Mouse (Mus musculus): ENCODE measurements around the gene Qrich1.

Gene Qrich1

GRCm38 (mm10) chr9:108563671-108564070 lies 47.1 kb downstream of the Qrich1 start:
- no peak for DNase-seq (ENCODE audit: low read depth, low spot score)

GRCm38 (mm10) chr9:108564131-108564530 lies 47.5 kb downstream of the Qrich1 start:
- no peak for DNase-seq (ENCODE audit: low read depth, low spot score)

GRCm38 (mm10) chr9:108565881-108566814 lies 49.5 kb downstream of the Qrich1 start:
- no peak for DNase-seq (ENCODE audit: low read depth, low spot score)

- DNase-seq (ENCODE audit: low read depth, low spot score) = peak; percentile 99
Measured at GRCm38 (mm10) chr9:108566815-108567776, 50.5 kb downstream of the Qrich1 start, which contains the start of gene Ndufaf3. TSS of gene Ndufaf3 (minus strand) at chr9:108567434.

- DNase-seq (ENCODE audit: low read depth, low spot score) = peak; percentile 80
Measured at GRCm38 (mm10) chr9:108567931-108568419, 51.4 kb downstream of the Qrich1 start.

- no peak for DNase-seq (ENCODE audit: low read depth, low spot score)
Measured at GRCm38 (mm10) chr9:108568511-108568921, 51.9 kb downstream of the Qrich1 start.

- DNase-seq (ENCODE audit: low read depth, low spot score) = peak; percentile 97
Measured at GRCm38 (mm10) chr9:108569381-108570206, 53.0 kb downstream of the Qrich1 start, which contains the start of gene Dalrd3. TSS of gene Dalrd3 (plus strand) at chr9:108569886.

- peak; percentile 94 for DNase-seq (ENCODE audit: low read depth, low spot score)
Measured at GRCm38 (mm10) chr9:108570207-108570896, 53.7 kb downstream of the Qrich1 start.

GRCm38 (mm10) chr9:108571401-108571973 lies 54.9 kb downstream of the Qrich1 start:
- DNase-seq (ENCODE audit: low read depth, low spot score) = no peak

GRCm38 (mm10) chr9:108572321-108572720 lies 55.7 kb downstream of the Qrich1 start:
- no peak for DNase-seq (ENCODE audit: low read depth, low spot score)

GRCm38 (mm10) chr9:108573774-108574690 lies 57.4 kb downstream of the Qrich1 start:
- DNase-seq (ENCODE audit: low read depth, low spot score) = peak; percentile 93

- DNase-seq (ENCODE audit: low read depth, low spot score) = no peak
Measured at GRCm38 (mm10) chr9:108574921-108575320, 58.3 kb downstream of the Qrich1 start.

GRCm38 (mm10) chr9:108575321-108576297 lies 59.0 kb downstream of the Qrich1 start:
- DNase-seq (ENCODE audit: low read depth, low spot score) = no peak

GRCm38 (mm10) chr9:108577025-108577424 lies 60.4 kb downstream of the Qrich1 start:
- DNase-seq (ENCODE audit: low read depth, low spot score) = peak; percentile 51

GRCm38 (mm10) chr9:108577934-108578544 lies 61.4 kb downstream of the Qrich1 start:
- DNase-seq (ENCODE audit: low read depth, low spot score) = peak; percentile 47

- peak; percentile 98 for DNase-seq (ENCODE audit: low read depth, low spot score)
Measured at GRCm38 (mm10) chr9:108578545-108579343, 62.1 kb downstream of the Qrich1 start, which contains the start of gene Wdr6. TSS of gene Wdr6 (minus strand) at chr9:108578739.
